Mouse (Mus musculus) megakaryocyte, embryonic 14.5 days (primary cell): ENCODE results near the gene Pde9a.

Source experiments
- FLI1 ChIP-seq: IDR thresholded peaks from 2 replicates; pipeline ENCODE4 v1.6.1; 2012; ENCODE audit warnings: low read length, inconsistent platforms, mixed read lengths
- GATA1 ChIP-seq: IDR thresholded peaks from 3 replicates; pipeline ENCODE4 v1.6.1; 2012; ENCODE audit warnings: mixed read lengths, low read length, inconsistent platforms, borderline replicate concordance

DNA sequence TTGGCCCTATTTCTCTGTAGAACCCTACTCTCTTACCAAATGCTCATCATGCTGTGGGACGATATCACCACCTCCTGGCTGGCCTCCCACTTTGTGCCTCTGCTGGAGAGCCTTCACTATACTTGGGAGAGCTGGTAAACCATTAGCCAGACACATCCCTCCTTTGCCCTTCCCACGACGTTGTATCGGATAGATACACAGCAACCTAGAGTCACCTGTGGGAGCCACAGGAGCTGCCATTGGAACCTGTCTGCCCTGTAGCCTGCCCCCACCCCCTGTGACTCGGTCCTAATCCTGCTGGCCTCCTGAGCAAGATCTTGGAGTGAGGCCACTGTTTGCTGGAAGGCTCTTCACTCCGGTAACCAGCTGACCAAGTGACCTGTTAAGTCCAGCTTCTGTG, 2.7 kb upstream of the Pde9a start:
- TF ChIP-seq GATA1 (no peak), FLI1 (no peak)
